Mouse (Mus musculus): Measurements from ENCODE around the gene Ccdc88b.

Ccdc88b gene

DNA sequence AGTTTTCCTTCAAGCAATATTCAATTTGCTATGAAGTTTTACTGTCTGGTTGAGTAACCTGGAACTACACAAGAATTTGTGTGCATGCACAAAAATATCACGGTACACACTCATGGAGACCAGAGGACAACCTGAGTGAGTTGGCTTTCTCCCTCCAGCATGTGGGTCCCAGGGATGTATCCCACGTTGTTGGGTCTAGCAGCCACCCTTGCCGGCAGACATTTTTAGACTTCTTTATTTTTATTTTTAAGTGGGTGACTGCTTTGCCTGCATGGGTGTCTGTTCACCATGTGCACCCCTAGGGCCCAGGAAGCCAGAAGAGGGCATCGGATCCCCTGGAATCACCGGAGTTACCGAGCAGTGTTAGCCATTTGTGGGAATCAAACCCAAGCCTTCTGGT lies 32.6 kb downstream of the Ccdc88b start:
- DNase-seq: no peak

DNA sequence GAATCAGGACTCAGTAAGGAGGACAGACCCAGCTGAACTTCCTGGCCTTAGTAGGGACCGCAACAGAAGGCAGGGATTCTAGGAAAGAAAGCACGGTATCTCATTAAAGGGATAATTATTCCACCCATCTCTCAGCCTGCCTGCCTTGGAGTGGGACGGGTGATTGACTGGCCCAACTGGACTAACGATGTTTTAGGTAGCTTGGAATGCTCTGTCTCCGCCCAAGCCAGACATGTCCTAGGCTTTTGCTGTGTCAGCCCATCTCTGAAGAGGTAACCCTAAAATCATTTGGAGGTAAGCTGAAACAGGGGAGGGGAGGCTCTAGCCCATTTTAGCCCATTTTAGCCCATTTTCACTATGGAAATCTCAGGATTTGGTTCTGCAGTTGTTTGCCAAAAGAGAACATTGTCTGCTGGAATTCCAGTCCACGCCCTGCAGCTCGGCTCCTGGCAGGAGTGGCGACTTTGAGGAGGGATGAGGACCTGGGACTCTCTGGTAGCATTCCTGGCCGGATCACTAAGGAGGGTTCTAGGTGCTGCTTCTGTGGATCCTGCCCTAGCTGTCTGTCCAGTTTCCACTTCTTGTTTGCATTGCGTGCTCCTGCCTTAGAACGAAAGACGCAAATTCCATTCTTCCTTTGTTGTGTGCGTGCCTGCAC lies 37.3 kb downstream of the Ccdc88b start:
- DNase-seq: no peak

DNA sequence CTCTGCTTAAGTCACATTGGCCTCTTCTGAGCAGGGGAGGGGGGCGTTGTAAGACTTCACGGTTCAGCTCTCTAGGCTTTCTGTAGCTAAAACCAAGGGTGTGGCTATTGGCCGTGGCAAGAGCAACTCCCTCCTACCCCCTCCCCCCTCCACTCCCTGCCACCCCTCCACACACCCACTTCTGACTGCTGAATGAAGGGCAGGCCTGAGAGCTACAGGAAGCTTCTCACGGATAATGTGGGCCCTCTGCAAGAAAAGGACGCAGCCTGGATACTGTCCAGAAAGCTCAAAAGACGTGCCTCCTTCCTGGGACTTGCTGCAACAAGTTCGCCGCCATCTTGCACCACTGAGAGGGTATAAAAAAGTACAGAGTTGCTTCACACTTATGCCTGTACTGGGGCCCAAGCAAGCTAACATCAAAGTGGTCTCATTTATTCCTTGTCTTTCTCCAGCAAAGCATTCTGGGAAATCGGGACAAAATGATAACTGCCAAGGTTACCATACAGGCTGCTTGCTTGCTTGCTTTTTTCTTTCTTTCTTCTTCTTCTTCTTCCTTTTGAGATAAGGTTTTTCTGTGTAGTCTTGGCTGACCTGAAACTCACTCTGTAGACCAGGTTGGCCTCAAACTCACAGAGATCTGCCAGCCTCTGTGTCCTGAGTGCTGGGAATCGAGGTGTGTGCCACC lies 38.7 kb downstream of the Ccdc88b start:
- no peak for DNase-seq

DNA sequence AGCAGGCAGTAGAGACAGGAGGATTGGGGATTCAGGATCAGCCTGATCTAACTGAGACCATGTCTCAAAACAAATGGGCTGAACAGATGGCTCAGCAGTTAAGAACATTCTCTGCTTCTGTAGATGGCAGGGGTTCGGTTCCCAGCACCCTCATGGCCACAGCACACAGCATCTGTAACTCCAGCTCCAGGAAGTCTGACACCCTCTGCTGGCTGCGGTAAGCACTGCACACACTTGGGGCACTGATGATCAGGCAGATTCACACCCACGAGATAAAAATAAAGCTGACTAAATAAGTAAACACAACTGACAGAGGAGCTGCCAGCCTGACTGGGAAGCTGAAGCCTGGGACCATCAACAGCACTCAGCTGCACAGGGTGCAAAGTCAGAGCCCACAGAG lies 43.1 kb downstream of the Ccdc88b start:
- DNase-seq: no peak

DNA sequence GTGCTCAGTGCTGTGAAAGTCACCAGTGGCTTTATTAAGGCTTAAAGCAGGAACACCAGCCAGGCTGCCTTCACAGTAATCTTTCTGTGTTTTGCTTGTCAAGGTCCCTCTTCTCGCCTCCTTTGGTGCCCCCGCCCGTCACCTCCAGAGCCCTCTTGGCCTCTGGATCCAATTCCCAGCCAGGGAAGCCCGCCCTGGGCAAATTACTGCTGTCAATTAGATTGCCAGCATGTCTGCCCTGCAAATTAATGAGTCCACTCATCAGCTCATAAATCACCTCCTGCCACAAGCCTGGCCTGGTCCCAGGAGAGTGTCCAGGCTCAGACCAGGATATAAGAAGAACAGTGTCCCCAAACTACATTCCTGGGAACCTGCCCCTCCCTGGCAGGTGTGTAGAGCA lies 43.6 kb downstream of the Ccdc88b start:
- DNase-seq: no peak

Data from cerebellum, adult 9-10 months (tissue).